Mouse (Mus musculus) testis, postnatal 10 days (tissue): ENCODE data around the gene Adm.

Experiments
- DNase-seq: peaks from one replicate; pipeline ENCODE4 v3.0.0; 2021; ENCODE audit warnings: low spot score

The Adm gene

DNA sequence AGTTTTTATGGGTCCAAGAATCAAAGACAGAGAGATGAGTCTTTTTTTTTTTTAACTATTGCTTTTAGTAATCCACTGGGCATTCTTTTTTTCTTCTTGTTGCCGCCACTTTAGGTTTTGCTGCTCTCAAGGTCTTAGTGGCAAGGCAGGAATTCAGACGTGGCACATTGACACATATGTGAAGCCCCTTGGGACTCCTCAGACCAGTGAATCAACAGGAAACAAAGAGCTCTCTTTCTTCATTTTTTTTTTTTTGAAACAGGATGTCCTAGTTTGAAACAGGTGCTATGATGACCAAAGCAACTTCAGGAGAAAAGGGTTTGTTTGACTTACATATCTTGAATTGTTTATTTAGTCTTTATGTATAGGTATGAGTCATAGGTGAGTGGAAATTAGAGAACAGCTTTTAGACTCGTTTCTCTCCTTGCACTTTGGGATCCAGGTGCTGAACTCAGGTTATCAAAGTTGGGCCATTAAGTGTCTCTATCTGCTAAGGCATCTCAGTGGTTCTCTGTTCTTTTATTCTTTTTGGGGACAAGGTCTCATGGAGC lies 31.0 kb downstream of the Adm start:
- no peak for DNase-seq

DNA sequence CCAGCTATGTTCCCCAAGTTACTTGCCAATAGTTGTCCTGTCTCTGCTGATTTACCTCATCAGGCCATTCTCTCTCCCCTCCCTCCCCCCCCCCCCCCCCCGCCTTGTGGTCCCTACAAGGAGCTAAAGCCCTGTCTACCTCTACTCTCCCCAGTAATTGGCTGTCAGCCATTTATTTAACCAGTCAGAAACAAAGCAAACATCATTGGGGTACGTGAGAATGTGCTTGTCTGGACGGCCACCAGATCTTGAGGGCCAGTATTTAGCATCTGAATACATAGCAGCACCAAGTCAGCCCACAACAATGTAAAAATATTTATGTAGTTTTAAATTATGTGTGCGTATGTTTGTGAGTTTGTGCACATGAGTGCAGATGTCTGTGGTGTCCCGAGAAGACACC lies 39.1 kb downstream of the Adm start:
- no peak for DNase-seq

DNA sequence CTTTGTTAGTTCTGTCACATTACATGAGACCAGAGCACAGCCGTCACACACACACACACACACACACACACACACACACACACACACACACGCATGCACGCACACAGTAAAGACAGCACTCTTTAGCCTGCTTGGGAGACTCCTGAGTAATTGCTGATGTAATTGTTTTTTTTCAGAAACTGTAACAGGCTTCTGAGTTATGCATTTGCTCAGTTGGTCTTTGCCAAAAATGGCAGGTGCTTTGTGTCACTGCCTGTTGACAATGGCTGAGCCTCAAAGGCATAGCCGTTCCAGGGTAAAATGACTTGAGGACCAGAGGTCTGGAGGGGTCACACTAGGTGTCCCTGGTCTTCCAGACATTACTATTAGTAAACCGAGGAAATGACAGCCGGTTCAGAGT lies 40.8 kb downstream of the Adm start:
- no peak for DNase-seq

DNA sequence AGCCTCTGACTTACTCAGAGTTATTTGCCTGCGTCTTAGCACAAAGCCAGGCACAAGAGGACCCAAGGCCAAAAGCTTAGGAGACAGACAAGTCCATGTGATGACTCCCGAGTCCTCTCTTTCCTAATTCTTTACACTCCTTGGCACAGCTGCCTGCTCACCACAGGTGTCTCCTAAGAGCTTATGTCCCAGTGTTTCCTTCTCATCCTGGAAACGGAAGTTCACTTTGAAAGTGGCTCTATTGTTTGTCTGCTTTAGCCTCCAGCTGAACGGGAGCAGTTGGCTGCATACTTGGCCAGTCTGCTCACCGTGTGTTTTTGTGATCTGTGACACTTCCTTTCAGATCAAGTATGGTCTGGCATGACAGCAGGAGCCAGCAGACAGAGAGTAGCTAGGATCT lies 41.3 kb downstream of the Adm start:
- no peak for DNase-seq

DNA sequence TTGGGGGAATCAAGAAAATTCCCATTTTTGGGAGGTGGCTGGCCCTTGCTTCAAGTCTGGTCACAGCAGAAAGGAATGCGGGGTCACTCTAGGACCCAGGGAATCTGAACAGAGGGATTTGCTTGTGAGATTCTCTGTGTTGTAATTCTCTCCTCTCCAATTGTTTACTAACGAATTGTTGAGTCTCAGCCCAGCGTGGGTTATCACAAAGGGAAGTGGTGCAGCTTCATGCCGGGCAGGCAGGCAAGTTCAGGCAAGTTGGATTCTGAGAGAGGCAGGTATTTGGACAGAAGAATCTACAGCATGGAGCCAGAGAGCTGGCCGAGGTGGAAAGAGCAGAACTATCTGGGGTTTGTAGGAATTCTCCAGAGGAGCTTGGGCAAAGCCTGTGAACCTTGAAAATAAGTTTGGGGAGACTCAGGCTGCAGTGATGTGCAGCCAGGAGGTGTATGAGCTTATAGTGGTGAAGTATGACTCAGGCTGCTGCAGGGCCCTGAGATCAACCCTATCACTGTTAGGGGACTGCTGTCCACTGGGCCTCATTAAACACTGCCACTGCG lies 43.7 kb downstream of the Adm start:
- DNase-seq: no peak
